ENCODE assay signal across 21 mouse cellular contexts in genomic region chr12:83150813-83151212, GRCm38 (mm10).
"Had no signal": no experiment of that assay in that cellular context is flagged by ENCODE, and none has a peak within 500 bp of the region (broad histone marks: within the 10 kb centered on the region; RNA-seq: fewer than 3 reads in every experiment).

No protein-coding gene starts in this region.

- ATAC-seq: liver, postnatal 0 days; lung, postnatal 0 days; midbrain, embryonic 16.5 days had no signal

- DNase-seq: liver, postnatal 0 days; lung, adult 2 months; lung, postnatal 4 days; midbrain, embryonic 14.5 days; retina, postnatal 1 day; right cerebral cortex, adult 18-20 months; thymus, adult 2 months; thymus, postnatal 25 days; thymus, postnatal 4 days had no signal

- H3K36me3 ChIP-seq: liver, embryonic 15.5 days; lung, embryonic 15.5 days; midbrain, embryonic 10.5 days; midbrain, embryonic 12.5 days; neural tube, embryonic 13.5 days; neural tube, embryonic 15.5 days; stomach, embryonic 15.5 days had no signal

- H3K9ac ChIP-seq: liver, embryonic 15.5 days; liver, postnatal 0 days; lung, embryonic 15.5 days; midbrain, embryonic 12.5 days; neural tube, embryonic 13.5 days; neural tube, embryonic 15.5 days; stomach, embryonic 15.5 days had no signal

- H3K4me1 ChIP-seq: liver, embryonic 15.5 days; lung, embryonic 15.5 days; midbrain, embryonic 12.5 days; neural tube, embryonic 13.5 days; stomach, embryonic 15.5 days had no signal

- H3K27me3 ChIP-seq: lung, embryonic 15.5 days; midbrain, embryonic 12.5 days; neural tube, embryonic 13.5 days; neural tube, embryonic 15.5 days; stomach, embryonic 15.5 days had no signal

- H3K27ac ChIP-seq: liver, embryonic 15.5 days; lung, embryonic 15.5 days; midbrain, embryonic 10.5 days; midbrain, embryonic 12.5 days; neural tube, embryonic 13.5 days; neural tube, embryonic 15.5 days; stomach, embryonic 15.5 days; stomach, postnatal 0 days had no signal

- H3K4me3 ChIP-seq: liver, embryonic 15.5 days; lung, embryonic 15.5 days; megakaryocyte, embryonic 14.5 days; midbrain, embryonic 10.5 days; midbrain, embryonic 12.5 days; myocyte; neural tube, embryonic 13.5 days; neural tube, embryonic 15.5 days; stomach, embryonic 15.5 days had no signal
